Mouse (Mus musculus) central nervous system, embryonic 14 days (tissue): ENCODE measurements around the gene Adh7. TPM values are rescaled to one million over a fixed set of nuclear protein-coding genes. Genes with fewer than 3 reads are reported as not detected.

Experiments
- polyA plus RNA-seq: library from polyadenylated mRNA; depleted of rRNA; stranded (reverse); fragments of >200 nt; gene quantifications from 2 replicates; pipeline ENCODE4 v1.2.3, GENCODE M21; 2012; rRNA removed

Gene Adh7
- 0.37 and 0.74 TPM in 2 replicates for polyA plus RNA-seq

DNA sequence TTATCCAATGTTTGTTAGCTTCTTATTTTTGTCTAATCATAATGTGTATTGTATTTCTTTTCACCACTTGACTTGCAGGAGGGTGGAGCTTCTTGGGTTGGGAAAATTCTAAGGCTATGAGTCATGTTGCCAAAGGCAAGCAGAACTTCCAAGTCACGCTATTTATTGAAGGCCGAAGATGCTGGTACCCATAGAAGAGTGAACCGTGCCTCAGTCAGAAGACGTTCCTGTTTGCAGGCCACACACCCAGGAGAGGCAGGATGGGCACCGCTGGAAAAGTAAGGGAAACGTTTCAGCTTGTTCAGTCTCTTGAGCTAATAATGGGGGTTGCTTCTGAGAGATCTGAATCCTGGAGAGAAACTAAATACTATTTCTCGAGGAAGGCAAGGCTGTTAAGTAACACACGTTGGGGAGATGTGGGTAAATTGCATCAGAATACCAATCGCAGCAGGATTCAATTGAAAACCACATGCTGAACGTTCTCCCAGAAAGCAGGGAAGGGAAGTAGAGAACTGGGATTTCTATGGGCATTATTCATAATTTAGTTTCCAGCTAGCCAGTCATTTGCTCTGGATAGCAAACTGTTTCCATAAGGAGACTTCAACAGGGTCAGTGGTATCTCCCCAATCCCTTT is at the start of gene Adh7:
TSS of gene Adh7 (plus strand) at position 130 of the 634 bp plus-strand sequence.

DNA sequence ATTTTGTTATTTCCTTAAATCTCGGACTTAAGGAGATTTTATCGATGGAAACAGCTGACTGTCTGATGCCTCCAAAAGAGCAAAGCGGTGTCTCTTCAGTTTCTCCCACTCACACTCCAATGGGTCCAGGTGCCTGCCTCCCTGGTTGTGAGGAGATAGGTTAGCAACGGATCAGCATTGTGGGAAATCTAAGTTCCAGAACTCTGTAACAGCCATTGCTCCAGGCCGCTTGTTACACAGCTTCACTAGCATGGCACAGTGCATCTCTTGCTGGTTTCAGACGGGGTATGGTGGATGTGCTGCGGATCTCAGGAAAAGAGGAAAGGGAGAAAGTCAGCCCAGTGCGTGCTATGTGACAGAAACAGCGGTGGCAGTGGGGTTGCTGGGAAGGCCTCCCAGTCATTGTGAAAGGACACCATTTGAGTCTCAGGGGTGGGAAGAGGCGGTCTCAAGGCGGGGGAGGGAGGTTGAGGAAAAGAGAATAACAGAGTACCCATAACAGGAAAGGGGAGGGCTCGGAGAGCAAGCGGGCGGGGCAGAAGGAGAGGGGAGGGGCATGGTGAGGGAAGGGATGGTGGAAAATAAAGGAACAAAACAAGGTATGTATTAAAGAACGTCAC is 23.8 kb upstream of the Adh7 start, which contains the start of gene 4930579F01Rik:
TSS of gene 4930579F01Rik (minus strand) at position 143 of the 620 bp plus-strand sequence.

DNA sequence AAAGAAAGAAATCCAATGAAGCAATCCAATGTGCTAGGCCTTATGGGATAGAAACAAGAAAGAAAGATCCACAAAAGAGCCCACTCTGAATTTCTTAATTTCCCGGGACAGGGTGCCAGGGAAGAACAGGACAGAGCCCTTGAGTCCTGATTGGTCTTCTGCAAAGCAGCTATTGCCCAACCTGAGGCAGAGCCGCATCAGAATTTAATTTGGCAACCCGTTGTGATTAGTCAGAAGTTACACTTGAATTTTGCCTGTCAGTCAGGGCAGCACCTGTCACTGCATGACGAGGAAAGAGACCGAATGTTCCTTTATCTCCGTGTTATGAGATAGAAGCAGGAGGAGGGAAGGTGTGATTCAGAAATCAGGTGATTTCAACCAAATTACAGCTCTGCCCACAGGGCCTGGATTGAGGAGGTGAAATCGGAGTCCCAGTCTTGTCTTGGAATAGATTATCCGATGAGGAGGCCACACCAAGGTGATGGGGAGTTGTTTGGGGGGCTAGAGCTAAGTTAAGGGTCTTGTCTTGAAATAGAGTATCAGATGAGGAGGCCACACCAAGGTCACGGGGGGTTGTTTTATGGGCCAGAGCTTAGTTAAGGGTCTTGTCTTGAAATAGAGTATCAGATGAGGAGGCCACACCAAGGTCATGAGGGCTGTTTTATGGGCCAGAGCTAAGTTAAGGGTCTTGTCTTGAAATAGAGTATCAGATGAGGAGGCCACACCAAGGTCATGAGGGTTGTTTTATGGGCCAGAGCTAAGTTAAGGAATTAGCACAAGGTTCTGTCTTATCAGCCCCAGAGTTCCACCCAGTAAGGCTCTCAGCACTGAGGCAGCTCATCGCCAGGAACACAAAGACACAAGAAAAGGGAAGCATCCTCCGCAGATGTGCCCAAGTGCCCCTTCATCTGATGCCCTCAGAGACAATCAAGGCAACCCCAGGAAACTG is 43.4 kb downstream of the Adh7 start, which contains the start of gene Adh1:
TSS of gene Adh1 (plus strand) at position 271 of the 949 bp plus-strand sequence.

Other genes with a start within 250 kb of the Adh7 start
- gene Dapp1, start 236.2 kb upstream of the Adh7 start, polyA plus RNA-seq: 2.9 TPM in 2 replicates
- gene 1110002E22Rik, start 152.7 kb upstream of the Adh7 start, polyA plus RNA-seq: 0.06 and 0.55 TPM in 2 replicates
- 0.05 and 0.09 TPM in 2 replicates for gene Gm5105, start 150.4 kb upstream of the Adh7 start, polyA plus RNA-seq
- gene Trmt10a, start 74.3 kb upstream of the Adh7 start, polyA plus RNA-seq: 9.1 and 9.3 TPM in 2 replicates
- 5.3 and 5.7 TPM in 2 replicates for gene Mttp, start 72.8 kb upstream of the Adh7 start, polyA plus RNA-seq
- not detected in 2 replicates for gene 4930579F01Rik, start 23.9 kb upstream of the Adh7 start, polyA plus RNA-seq
- 1.1 and 1.6 TPM in 2 replicates for gene Adh1, start 43.2 kb downstream of the Adh7 start, polyA plus RNA-seq
- gene Adh6a, start 95.5 kb downstream of the Adh7 start, polyA plus RNA-seq: not detected in 2 replicates
- 0.16 and 0.45 TPM in 2 replicates for gene Adh6b, start 124.0 kb downstream of the Adh7 start, polyA plus RNA-seq
- gene Adh4, start 197.7 kb downstream of the Adh7 start, polyA plus RNA-seq: not detected in 2 replicates
- gene Adh5, start 225.3 kb downstream of the Adh7 start, polyA plus RNA-seq: 142 and 167 TPM in 2 replicates